Mouse (Mus musculus) heart, postnatal 0 days (tissue): ENCODE data around the gene Tmem208.

Experiments used
- CTCF ChIP-seq: IDR thresholded peaks from 2 replicates; pipeline ENCODE4 v1.5.1; 2016; ENCODE audit warnings: antibody characterized with exemption, control low read depth, low read depth
- EP300 ChIP-seq: IDR thresholded peaks from 2 replicates; pipeline ENCODE4 v1.6.1; 2016; ENCODE audit warnings: antibody characterized with exemption, low read depth

GRCm38 (mm10) chr8:105285514-105285913 is 40.6 kb upstream of the Tmem208 start:
- no peak for TF ChIP-seq EP300
- TF ChIP-seq CTCF: no peak
